Mouse (Mus musculus): Measurements from ENCODE around the gene Mpzl1. TPM values are rescaled to one million over a fixed set of nuclear protein-coding genes. Genes with fewer than 3 reads are reported as not detected.

Mpzl1 gene
- polyA plus RNA-seq, 2 experiments = 19.4 to 24.6 TPM

- TF ChIP-seq EP300 (IDR thresholded peaks at IDR 0.05; ENCODE audit: low read depth) (no peak), CTCF (IDR thresholded peaks at IDR 0.05; ENCODE audit: low read depth) (peak; percentile 58)
- Histone ChIP-seq H3K27ac (no peak overlapping the region), H3K4me2 (ENCODE audit: low read depth) (no peak overlapping the region), H3K27me3 (ENCODE audit: control insufficient read depth, insufficient read depth, low read length) (no peaks in the 10 kb centered on the region), H3K4me3 (ENCODE audit: insufficient read depth in 1 of 2, low read depth in 2 of 2, low read length in 2 of 2) (no peak overlapping the region), H3K9ac (replicated peaks) (no peak overlapping the region), H3K36me3 (replicated peaks; ENCODE audit: control insufficient read depth, insufficient read depth, low read depth) (no peaks in the 10 kb centered on the region), H3K4me1 (replicated peaks; ENCODE audit: control insufficient read depth in 2 of 2, insufficient read depth in 2 of 2, low read length in 1 of 2) (no peaks in the 10 kb centered on the region), H3K9me3 (ENCODE audit: control insufficient read depth, low read length) (no peaks in the 10 kb centered on the region)
- 37% methylated on average over 4 of the region's 4 CpGs for WGBS (ENCODE audit: insufficient replicate concordance)
- no peak for DNase-seq (ENCODE audit: low read depth in 3 of 3, low spot score in 3 of 3)
- no peak for ATAC-seq (ENCODE audit: insufficient read depth)
Measured at GRCm38 (mm10) chr1:165660774-165661173, 26.4 kb upstream of the Mpzl1 start.

- H3K36me3 ChIP-seq (replicated peaks; ENCODE audit: control insufficient read depth, insufficient read depth, low read depth) = no peaks in the 10 kb centered on the region
- DNase-seq (ENCODE audit: low read depth in 3 of 3, low spot score in 3 of 3) (peak; percentile 42 to 47 (median 42)), ATAC-seq (ENCODE audit: insufficient read depth) (peak; percentile 32; the same call in 1 of the 2 replicates)
- 27% methylated on average over 5 of the region's 5 CpGs for WGBS (ENCODE audit: insufficient replicate concordance)
- TF ChIP-seq CTCF (IDR thresholded peaks at IDR 0.05; ENCODE audit: low read depth) = peak; percentile 86
- TF ChIP-seq EP300 (IDR thresholded peaks at IDR 0.05; ENCODE audit: low read depth) = no peak
- no peak overlapping the region for H3K27ac ChIP-seq
- H3K4me2 ChIP-seq (ENCODE audit: low read depth) = no peak overlapping the region
- no peaks in the 10 kb centered on the region for H3K4me1 ChIP-seq (replicated peaks; ENCODE audit: control insufficient read depth in 2 of 2, insufficient read depth in 2 of 2, low read length in 1 of 2)
- H3K4me3 ChIP-seq (ENCODE audit: insufficient read depth in 1 of 2, low read depth in 2 of 2, low read length in 2 of 2) = no peak overlapping the region
- H3K9ac ChIP-seq (replicated peaks) = no peak overlapping the region
- no peaks in the 10 kb centered on the region for H3K27me3 ChIP-seq (ENCODE audit: control insufficient read depth, insufficient read depth, low read length)
- H3K9me3 ChIP-seq (ENCODE audit: control insufficient read depth, low read length) = no peaks in the 10 kb centered on the region
Measured at GRCm38 (mm10) chr1:165658602-165659001, 24.3 kb upstream of the Mpzl1 start.

GRCm38 (mm10) chr1:165655482-165655881, 21.1 kb upstream of the Mpzl1 start:
- Histone ChIP-seq H3K4me1 (replicated peaks; ENCODE audit: control insufficient read depth in 2 of 2, insufficient read depth in 2 of 2, low read length in 1 of 2) (peaks cover 0 to 11% of the 10 kb centered on the region in 2 experiments; a peak in 2 of 4 replicates), H3K4me2 (ENCODE audit: low read depth) (no peak overlapping the region), H3K9ac (replicated peaks) (no peak overlapping the region), H3K9me3 (ENCODE audit: control insufficient read depth, low read length) (no peaks in the 10 kb centered on the region), H3K36me3 (replicated peaks; ENCODE audit: control insufficient read depth, insufficient read depth, low read depth) (no peaks in the 10 kb centered on the region), H3K27me3 (ENCODE audit: control insufficient read depth, insufficient read depth, low read length) (no peaks in the 10 kb centered on the region), H3K4me3 (ENCODE audit: insufficient read depth in 1 of 2, low read depth in 2 of 2, low read length in 2 of 2) (no peak overlapping the region), H3K27ac (no peak overlapping the region)
- 62% methylated on average over 14 of the region's 14 CpGs for WGBS (ENCODE audit: insufficient replicate concordance)
- no peak for ATAC-seq (ENCODE audit: insufficient read depth)
- no peak for DNase-seq (ENCODE audit: low read depth in 3 of 3, low spot score in 3 of 3)
- no peak for TF ChIP-seq CTCF (IDR thresholded peaks at IDR 0.05; ENCODE audit: low read depth)
- no peak for TF ChIP-seq EP300 (IDR thresholded peaks at IDR 0.05; ENCODE audit: low read depth)

- ATAC-seq (ENCODE audit: insufficient read depth) (peak; percentile 25; the same call in 1 of the 2 replicates), DNase-seq (ENCODE audit: low read depth in 3 of 3, low spot score in 3 of 3) (no peak)
- H3K36me3 ChIP-seq (replicated peaks; ENCODE audit: control insufficient read depth, insufficient read depth, low read depth) = no peaks in the 10 kb centered on the region
- 55% methylated on average over 6 of the region's 6 CpGs for WGBS (ENCODE audit: insufficient replicate concordance)
- no peak overlapping the region for H3K9ac ChIP-seq (replicated peaks)
- TF ChIP-seq EP300 (IDR thresholded peaks at IDR 0.05; ENCODE audit: low read depth) (no peak), CTCF (IDR thresholded peaks at IDR 0.05; ENCODE audit: low read depth) (peak; percentile 67)
- no peaks in the 10 kb centered on the region for H3K27me3 ChIP-seq (ENCODE audit: control insufficient read depth, insufficient read depth, low read length)
- no peak overlapping the region for H3K27ac ChIP-seq
- H3K9me3 ChIP-seq (ENCODE audit: control insufficient read depth, low read length) = no peaks in the 10 kb centered on the region
- H3K4me1 ChIP-seq (replicated peaks; ENCODE audit: control insufficient read depth in 2 of 2, insufficient read depth in 2 of 2, low read length in 1 of 2) = peaks cover 0 to 11% of the 10 kb centered on the region in 2 experiments; a peak in 2 of 4 replicates
- H3K4me2 ChIP-seq (ENCODE audit: low read depth) = no peak overlapping the region
- H3K4me3 ChIP-seq (ENCODE audit: insufficient read depth in 1 of 2, low read depth in 2 of 2, low read length in 2 of 2) = no peak overlapping the region
Measured at GRCm38 (mm10) chr1:165655022-165655421, 20.7 kb upstream of the Mpzl1 start.

- Histone ChIP-seq H3K4me2 (ENCODE audit: low read depth) (no peak overlapping the region), H3K9me3 (ENCODE audit: control insufficient read depth, low read length) (no peaks in the 10 kb centered on the region), H3K4me1 (replicated peaks; ENCODE audit: control insufficient read depth in 2 of 2, insufficient read depth in 2 of 2, low read length in 1 of 2) (peaks cover 0 to 11% of the 10 kb centered on the region in 2 experiments; a peak in 2 of 4 replicates), H3K27me3 (ENCODE audit: control insufficient read depth, insufficient read depth, low read length) (no peaks in the 10 kb centered on the region), H3K9ac (replicated peaks) (no peak overlapping the region), H3K36me3 (replicated peaks; ENCODE audit: control insufficient read depth, insufficient read depth, low read depth) (no peaks in the 10 kb centered on the region), H3K4me3 (ENCODE audit: insufficient read depth in 1 of 2, low read depth in 2 of 2, low read length in 2 of 2) (no peak overlapping the region), H3K27ac (no peak overlapping the region)
- DNase-seq (ENCODE audit: low read depth in 3 of 3, low spot score in 3 of 3) (no peak), ATAC-seq (ENCODE audit: insufficient read depth) (no peak)
- WGBS (ENCODE audit: insufficient replicate concordance) = 76% methylated on average over 14 of the region's 14 CpGs
- no peak for TF ChIP-seq EP300 (IDR thresholded peaks at IDR 0.05; ENCODE audit: low read depth)
- TF ChIP-seq CTCF (IDR thresholded peaks at IDR 0.05; ENCODE audit: low read depth) = no peak
Measured at GRCm38 (mm10) chr1:165653126-165653885, 19.0 kb upstream of the Mpzl1 start.

All from liver, embryonic 14.5 days (tissue).